Mouse (Mus musculus) embryonic facial prominence, embryonic 15.5 days (tissue): ENCODE data around the gene Gja10. TPM values are rescaled to one million over a fixed set of nuclear protein-coding genes. Genes with fewer than 3 reads are reported as not detected.

Experiments used
- ATAC-seq: fragments of 200-750 bp; cut with Nextera tagmentation; 2 replicates; pipeline ENCODE4 v1.8.0; 2017; ENCODE audit warnings: low read depth, moderate TSS enrichment; ENCODE audit not compliant: insufficient number of reproducible peaks, low FRiP score, low TSS enrichment
- H3K27ac ChIP-seq: fragments of 300-500 bp; sonication (generic); replicated peaks from 2 replicates; pipeline ENCODE4 v1.5.1; 2015; ENCODE audit warnings: mild to moderate bottlenecking, inconsistent platforms
- H3K27me3 ChIP-seq: fragments of 300-500 bp; sonication (generic); 2 replicates; pipeline ENCODE4 v1.6.1; 2015; ENCODE audit warnings: inconsistent platforms
- H3K36me3 ChIP-seq: fragments of 300-500 bp; sonication (generic); 2 replicates; pipeline ENCODE4 v1.6.1; 2015; ENCODE audit warnings: mild to moderate bottlenecking, inconsistent platforms
- H3K4me1 ChIP-seq: fragments of 300-500 bp; sonication (generic); 2 replicates; pipeline ENCODE4 v1.6.1; 2015; ENCODE audit warnings: inconsistent platforms
- H3K4me2 ChIP-seq: fragments of 300-500 bp; sonication (generic); replicated peaks from 2 replicates; pipeline ENCODE4 v1.6.1; 2015; ENCODE audit warnings: mild to moderate bottlenecking, inconsistent platforms
- H3K4me3 ChIP-seq: fragments of 300-500 bp; sonication (generic); replicated peaks from 2 replicates; pipeline ENCODE4 v1.5.1; 2015; ENCODE audit warnings: mild to moderate bottlenecking, inconsistent platforms
- H3K9ac ChIP-seq: fragments of 300-500 bp; sonication (generic); 2 replicates; pipeline ENCODE4 v1.6.1; 2015; ENCODE audit warnings: inconsistent platforms
- H3K9me3 ChIP-seq: fragments of 300-500 bp; sonication (generic); replicated peaks from 2 replicates; pipeline ENCODE4 v1.6.1; 2016; ENCODE audit warnings: inconsistent platforms
- WGBS: fragments of 180-500 bp; shearing (Covaris S2); methylation state at CpG from one replicate; pipeline ENCODE4 v1.1.7; 2015; 5-methylcytosine and 5-hydroxymethylcytosine counted together
- polyA plus RNA-seq: library from polyadenylated mRNA; unstranded; fragments of >200 nt; fragmentation: Nextera tagmentation; extraction: Ambion mirVana; gene quantifications from 2 replicates; pipeline ENCODE4 v1.2.1, GENCODE M21; 2015

The Gja10 gene
- polyA plus RNA-seq, 1 experiment from 2014 or later, result not detected

DNA sequence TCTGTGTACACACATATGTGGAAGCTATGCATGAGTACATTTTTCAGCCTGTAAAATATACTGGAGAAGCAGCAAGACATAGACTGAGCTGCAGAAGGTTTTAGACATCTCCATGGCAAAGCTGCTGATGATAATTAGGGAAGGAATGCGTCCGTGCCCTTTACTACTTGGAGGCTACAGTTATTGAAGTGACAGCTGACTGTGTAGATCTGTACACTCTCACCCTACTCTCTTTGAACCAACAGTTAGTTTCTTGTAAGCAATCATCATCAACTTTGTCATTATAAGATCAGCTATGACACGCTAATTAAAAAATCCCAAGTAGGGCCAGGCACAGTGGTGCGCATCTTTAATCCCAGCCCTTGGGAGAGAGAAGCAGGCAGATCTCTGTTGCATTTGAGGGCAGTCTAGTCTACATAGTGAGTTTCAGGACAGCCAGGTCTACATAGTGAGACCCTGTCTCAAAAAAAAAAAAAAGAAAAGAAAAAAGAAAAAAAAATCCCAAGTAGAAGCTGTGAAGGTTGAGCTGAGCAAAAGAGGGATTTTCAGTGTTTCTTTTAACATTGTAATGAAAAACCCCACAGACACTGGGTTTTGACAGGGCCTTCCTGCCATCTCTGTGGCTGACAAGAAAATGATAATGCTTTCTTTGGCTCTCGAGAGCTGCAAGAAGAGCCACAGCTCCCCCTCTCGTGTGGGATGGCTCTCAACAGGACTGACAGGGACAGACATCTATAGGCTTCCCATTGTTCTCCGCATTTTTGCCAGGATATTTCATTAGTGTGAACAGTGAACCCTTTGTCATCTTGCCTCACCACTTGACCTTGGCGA, 41.6 kb downstream of the Gja10 start:
- ATAC-seq, result no peak
- Histone ChIP-seq H3K9ac (no peak overlapping the region), H3K4me1 (no peaks in the 10 kb centered on the region), H3K4me3 (no peak overlapping the region), H3K27ac (no peak overlapping the region), H3K27me3 (no peaks in the 10 kb centered on the region), H3K9me3 (no peaks in the 10 kb centered on the region), H3K36me3 (peaks cover 10% of the 10 kb centered on the region; the same call in 1 of the 2 replicates), H3K4me2 (no peak overlapping the region)
- 42% methylated on average over 8 of the region's 8 CpGs for WGBS

DNA sequence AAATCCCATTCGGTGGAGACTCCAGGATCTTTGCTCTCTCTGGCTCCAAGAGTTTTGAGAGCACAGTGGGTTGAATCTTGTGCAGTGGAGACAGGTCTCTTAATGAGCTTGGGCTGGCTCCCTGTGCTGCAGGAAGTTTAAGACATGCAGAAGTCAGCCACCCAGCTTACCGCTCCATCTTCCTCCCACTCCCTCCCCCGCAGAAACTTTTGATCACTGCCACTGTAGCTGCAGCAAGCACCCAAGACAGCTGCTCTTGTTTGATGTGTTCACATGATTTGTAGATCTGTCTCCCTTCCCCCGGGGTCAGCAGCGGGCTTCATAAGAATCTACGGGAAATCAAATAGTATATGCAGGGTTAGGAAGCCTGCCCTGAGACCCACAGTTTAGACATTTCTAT, 42.3 kb downstream of the Gja10 start:
- Histone ChIP-seq H3K9ac (no peak overlapping the region), H3K4me2 (no peak overlapping the region), H3K27ac (no peak overlapping the region), H3K4me3 (no peak overlapping the region), H3K9me3 (no peaks in the 10 kb centered on the region), H3K4me1 (no peaks in the 10 kb centered on the region), H3K27me3 (no peaks in the 10 kb centered on the region), H3K36me3 (peaks cover 10% of the 10 kb centered on the region; the same call in 1 of the 2 replicates)
- ATAC-seq, result no peak
- 37% methylated on average over 6 of the region's 6 CpGs for WGBS

DNA sequence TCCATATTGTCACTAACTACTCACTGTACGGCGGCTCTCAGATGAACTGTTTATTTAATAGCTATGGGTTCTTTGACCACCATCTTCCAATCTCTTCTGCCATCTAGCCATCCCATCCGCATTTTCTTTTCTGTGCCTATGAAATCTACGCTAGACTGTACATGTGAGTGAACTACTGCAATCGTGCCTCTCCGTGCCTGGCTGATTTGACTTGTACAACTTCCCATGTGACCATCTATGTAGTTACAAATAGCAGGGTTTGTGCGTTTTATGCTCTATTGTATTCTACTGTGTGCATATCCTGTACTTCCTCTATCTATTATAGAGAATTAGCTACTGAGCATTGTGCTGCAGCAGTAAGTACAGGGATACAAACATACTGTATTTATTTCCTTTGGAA, 47.1 kb downstream of the Gja10 start:
- H3K4me1 ChIP-seq, result no peaks in the 10 kb centered on the region
- H3K9me3 ChIP-seq, result no peaks in the 10 kb centered on the region
- H3K4me2 ChIP-seq, result no peak overlapping the region
- no peak overlapping the region for H3K9ac ChIP-seq
- H3K27ac ChIP-seq, result no peak overlapping the region
- no peak for ATAC-seq
- H3K27me3 ChIP-seq, result no peaks in the 10 kb centered on the region
- WGBS, result 88% methylated on average over 7 of the region's 7 CpGs
- no peaks in the 10 kb centered on the region for H3K36me3 ChIP-seq
- no peak overlapping the region for H3K4me3 ChIP-seq

DNA sequence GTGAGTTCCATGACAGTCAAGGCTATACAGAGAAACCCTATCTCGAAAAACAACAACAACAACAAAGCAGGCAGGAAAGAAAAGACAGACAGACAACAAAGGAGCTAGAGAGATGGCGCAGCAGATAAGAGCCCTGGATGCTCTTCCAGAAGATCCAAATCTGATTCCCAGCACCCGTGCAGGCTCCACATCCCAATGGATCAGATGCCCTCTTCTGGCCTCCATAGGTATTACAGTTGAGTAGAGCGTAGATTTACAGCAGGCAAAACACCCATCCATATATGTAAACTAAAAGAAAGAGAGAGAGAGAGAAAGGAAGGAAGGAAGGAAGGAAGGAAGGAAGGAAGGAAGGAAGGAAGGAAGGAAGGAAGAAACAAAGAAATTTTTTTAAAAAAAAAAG, 51.2 kb downstream of the Gja10 start:
- Histone ChIP-seq H3K36me3 (no peaks in the 10 kb centered on the region), H3K4me2 (no peak overlapping the region), H3K27ac (no peak overlapping the region), H3K4me1 (no peaks in the 10 kb centered on the region), H3K9ac (no peak overlapping the region), H3K4me3 (no peak overlapping the region), H3K27me3 (no peaks in the 10 kb centered on the region), H3K9me3 (no peaks in the 10 kb centered on the region)
- no peak for ATAC-seq
- 46% methylated on average over 4 of the region's 4 CpGs for WGBS

DNA sequence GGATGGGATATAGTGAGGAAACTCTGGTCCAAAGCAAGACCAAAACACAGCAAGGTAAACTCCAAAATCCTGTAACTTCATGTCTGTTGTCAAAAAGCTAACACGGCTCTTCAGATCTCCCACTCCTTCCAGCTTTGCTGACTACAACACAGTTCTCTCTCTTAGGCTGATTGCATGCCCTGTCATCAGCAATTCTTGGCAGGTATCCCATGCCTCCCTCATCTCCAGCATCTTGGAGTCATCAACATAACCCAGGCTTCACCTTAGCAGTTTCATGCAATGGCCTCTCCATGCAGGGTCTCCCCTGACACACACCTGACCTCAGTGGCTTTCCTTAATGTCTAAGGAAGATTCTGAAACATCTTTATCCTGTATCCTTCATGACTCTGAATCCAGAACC, 53.4 kb downstream of the Gja10 start:
- Histone ChIP-seq H3K4me3 (no peak overlapping the region), H3K27ac (no peak overlapping the region), H3K9ac (no peak overlapping the region), H3K36me3 (no peaks in the 10 kb centered on the region), H3K4me1 (no peaks in the 10 kb centered on the region), H3K4me2 (no peak overlapping the region), H3K27me3 (no peaks in the 10 kb centered on the region), H3K9me3 (no peaks in the 10 kb centered on the region)
- WGBS, result 72% methylated on average over 1 of the region's 1 CpGs
- no peak for ATAC-seq

Other genes starting within 250 kb of the Gja10 start
- gene Casp8ap2, start 12.7 kb upstream of the Gja10 start, polyA plus RNA-seq, result 54.0 and 60.3 TPM in 2 replicates
- gene Mdn1, start 54.4 kb upstream of the Gja10 start, polyA plus RNA-seq, result 13.2 and 13.8 TPM in 2 replicates
- gene Lyrm2, start 197.5 kb upstream of the Gja10 start, polyA plus RNA-seq, result 99.8 and 108 TPM in 2 replicates